Mouse (Mus musculus) adipocyte (in vitro differentiated cells): ENCODE measurements around the gene Golga1.

Source experiments
- DNase-seq: peaks from one replicate; pipeline ENCODE4 v3.0.0-alpha.2; 2016; ENCODE audit warnings: low spot score

The Golga1 gene

DNA sequence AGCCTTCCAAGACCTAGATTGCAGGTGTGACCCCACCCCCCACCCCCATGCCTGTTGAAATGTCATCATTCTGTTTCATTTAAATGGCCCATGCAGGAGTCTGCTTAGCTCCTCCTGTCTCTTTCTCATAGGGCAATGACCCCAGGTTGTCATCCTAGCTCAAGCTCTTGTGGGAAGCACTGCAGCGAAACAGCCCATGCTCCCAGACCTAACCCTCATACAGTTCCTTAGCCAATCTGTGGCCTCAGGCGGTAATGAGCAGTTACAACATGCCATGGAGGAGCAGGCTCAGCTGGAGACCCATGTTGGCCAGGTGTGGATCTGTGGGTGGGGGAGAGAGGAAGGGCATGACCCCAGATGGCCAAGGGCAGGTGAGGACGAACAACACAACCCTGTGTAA lies 90.2 kb downstream of the Golga1 start:
- DNase-seq: no peak

DNA sequence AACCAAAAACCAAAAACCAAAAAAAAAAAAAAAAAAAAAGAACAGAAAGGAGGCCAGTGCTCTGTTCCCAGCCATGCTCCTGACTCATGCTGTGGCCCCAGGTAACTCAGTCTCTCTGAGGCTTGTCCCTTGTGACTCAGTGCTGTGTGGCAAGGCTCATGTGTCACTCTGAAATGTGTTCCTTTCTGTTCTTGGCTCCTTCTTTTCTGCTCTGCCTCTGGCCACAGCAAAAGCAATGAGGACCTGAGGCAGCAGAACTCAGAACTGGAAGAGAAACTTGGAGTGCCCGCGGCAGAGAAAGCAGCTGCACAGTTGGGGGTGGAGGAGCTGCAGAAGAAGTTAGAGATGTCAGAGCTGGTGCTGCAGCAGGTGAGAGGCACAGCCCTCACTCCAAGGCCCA lies 91.2 kb downstream of the Golga1 start:
- DNase-seq: peak; percentile 55

DNA sequence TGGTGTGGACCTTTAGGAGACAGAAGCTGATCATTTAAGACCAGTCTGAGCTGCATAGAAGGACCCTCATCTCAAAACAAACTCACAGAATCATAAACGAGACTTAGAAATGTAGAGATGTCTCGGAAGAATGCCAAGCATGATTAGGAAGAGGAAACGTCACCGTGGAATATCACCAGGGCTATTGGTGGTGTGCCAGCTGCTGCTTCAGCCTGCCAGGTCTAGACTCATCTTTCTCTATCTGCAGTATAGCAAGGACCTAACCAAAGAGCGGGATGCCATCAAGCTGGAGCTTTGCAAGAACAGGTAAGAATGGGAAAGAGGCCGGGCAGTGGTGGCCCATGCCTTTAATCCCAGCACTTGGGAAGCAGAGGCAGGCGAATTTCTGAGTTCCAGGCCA lies 91.6 kb downstream of the Golga1 start:
- DNase-seq: no peak

DNA sequence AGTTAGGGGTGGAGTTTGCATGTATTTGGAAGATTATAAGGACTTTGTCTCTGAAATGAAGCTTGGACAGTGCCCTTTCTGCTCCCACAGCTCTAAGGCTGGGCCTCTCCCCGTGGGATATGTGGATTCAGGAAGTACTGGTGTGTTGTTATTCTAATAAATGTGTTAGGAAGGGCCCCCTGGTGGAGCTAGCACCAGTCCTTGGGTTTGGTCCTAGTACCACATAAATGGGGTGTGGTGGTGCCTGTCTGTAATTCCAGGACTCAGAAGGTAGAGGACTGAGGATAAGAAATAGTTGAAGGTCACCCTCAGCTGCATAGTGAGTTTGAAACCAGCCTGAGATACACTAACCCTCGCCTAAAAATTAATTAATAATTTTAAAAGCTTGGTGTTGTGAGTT lies 92.1 kb downstream of the Golga1 start:
- DNase-seq: peak; percentile 42

DNA sequence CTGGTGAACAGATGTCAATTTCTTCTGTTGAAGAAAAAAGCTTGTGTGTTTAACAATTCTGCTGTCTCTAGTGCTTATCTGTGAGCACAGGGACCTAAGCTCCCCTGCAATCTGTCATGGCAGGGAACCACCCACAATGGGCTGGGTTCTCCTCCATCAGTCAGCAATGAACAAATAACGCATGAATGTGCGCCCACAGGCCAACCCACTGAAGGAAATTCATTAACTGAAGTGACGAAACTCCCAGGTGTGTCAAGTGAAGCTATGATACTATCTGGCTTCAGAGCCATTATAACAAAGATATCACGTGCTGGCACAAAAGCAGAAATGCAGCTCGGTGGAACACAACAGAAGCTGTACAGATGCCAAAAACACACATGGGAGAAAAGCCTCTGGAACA lies 95.3 kb downstream of the Golga1 start:
- DNase-seq: no peak

DNA sequence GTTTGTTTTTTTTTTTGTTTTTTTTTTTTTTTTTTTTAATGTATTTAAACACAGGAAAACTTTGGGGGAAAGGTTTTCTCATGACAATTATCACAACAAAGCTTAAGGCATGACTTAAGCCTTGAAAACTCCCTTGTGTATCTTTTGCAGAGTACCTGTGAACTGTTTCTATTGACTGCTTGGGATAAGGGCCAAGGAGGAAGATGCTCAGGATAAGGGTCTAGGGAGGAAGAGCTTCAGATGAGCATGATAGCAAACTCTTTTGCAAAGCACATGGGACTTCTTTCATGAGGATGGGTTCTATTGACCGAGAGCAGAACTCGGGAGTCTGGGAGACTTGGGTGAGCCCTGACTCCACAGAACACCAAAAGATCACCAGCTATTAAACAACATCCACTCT lies 95.7 kb downstream of the Golga1 start:
- no peak for DNase-seq
